In the genomic region with DNA sequence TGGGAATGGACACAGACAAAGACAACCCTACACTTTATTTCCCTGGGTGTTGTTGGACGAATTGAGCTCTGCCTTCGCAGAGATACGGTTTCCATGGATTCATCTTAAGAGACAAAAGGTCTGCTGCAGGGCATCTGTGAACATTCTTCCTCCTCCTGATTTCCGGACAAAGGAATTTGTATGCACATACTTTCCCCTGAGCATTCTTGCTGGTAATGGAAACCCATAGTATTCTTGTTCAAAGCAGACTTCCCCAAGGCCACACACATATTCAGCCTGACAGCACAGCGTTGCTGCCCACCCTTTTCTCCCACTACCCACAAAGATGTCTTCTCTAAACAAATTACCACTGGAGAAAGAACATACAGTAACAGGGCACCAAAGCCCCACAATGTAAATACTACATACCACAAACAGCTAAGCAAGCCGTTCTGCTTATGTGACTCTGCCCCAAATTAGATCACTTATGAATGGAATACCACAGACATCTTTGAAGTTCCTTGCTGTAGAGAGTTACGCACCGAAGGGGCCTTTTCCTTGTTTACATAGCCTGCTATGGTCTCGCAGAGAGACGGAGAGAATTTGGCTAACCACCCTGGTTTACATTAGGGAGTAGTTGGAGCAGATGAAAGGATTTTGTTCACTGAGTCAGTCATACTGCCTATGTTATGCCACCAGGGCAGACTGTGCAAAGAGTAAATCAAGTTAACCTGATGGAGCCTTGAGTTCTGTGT, we compare ENCODE assay signal across 14 mouse cellular contexts.
A peak's percentile ranks its signal among the peaks of the same experiment; 100 is the strongest.
DNase-seq lines count a peak whose midpoint lies in the region; ATAC-seq and TF ChIP-seq lines count a peak whose summit lies in the region.
"Had no signal": no experiment of that assay in that cellular context is flagged by ENCODE, and none has a peak within 500 bp of the region (broad histone marks: within the 10 kb centered on the region; RNA-seq: fewer than 3 reads in every experiment).

No protein-coding gene starts in this region.

- no peaks in the 10 kb centered on the region for H3K9me3 ChIP-seq in intestine, embryonic 14.5 days (ENCODE audit: control insufficient read depth, low read length)
- no peaks in the 10 kb centered on the region for H3K9me3 ChIP-seq in intestine, postnatal 0 days (ENCODE audit: control insufficient read depth)
- no peaks in the 10 kb centered on the region for H3K9me3 ChIP-seq in embryonic facial prominence, embryonic 15.5 days (replicated peaks)
- no peaks in the 10 kb centered on the region for H3K9me3 ChIP-seq in midbrain, embryonic 15.5 days

- H3K27me3 ChIP-seq in intestine, embryonic 14.5 days (replicated peaks; ENCODE audit: control insufficient read depth, insufficient read depth, low read length), result no peaks in the 10 kb centered on the region
- no peaks in the 10 kb centered on the region for H3K27me3 ChIP-seq in intestine, postnatal 0 days (replicated peaks; ENCODE audit: control insufficient read depth, insufficient read depth, low read length)
- H3K27me3 ChIP-seq in embryonic facial prominence, embryonic 15.5 days, result no peaks in the 10 kb centered on the region
- H3K27me3 ChIP-seq in midbrain, embryonic 15.5 days (replicated peaks), result no peaks in the 10 kb centered on the region

- no peak for ATAC-seq in intestine, embryonic 14.5 days (replicated peaks; ENCODE audit: low FRiP score, low TSS enrichment, low read depth)
- no peak for ATAC-seq in intestine, postnatal 0 days
- ATAC-seq in embryonic facial prominence, embryonic 15.5 days (ENCODE audit: insufficient number of reproducible peaks, low FRiP score, low TSS enrichment, low read depth), result peak; percentile 90
- ATAC-seq in midbrain, embryonic 15.5 days (replicated peaks), result no peak
- ATAC-seq: forebrain, postnatal 0 days had no signal

- H3K4me1 ChIP-seq in intestine, embryonic 14.5 days (replicated peaks; ENCODE audit: control insufficient read depth, insufficient read depth, low read length), result peaks cover 28% of the 10 kb centered on the region
- H3K4me1 ChIP-seq in intestine, postnatal 0 days (replicated peaks; ENCODE audit: control insufficient read depth, insufficient read depth, low read length), result 0 out of 2 replicates have a peak, but pooled peaks cover 2% of the 10 kb centered on the region
- H3K4me1 ChIP-seq in embryonic facial prominence, embryonic 15.5 days, result peaks cover 24% of the 10 kb centered on the region
- H3K4me1 ChIP-seq in midbrain, embryonic 15.5 days, result peaks cover 3% of the 10 kb centered on the region; the same call in 1 of the 2 replicates

- WGBS in intestine, embryonic 14.5 days, result 16% methylated on average over 10 of the region's 10 CpGs
- 33% methylated on average over 10 of the region's 10 CpGs for WGBS in intestine, postnatal 0 days
- 6% methylated on average over 10 of the region's 10 CpGs for WGBS in embryonic facial prominence, embryonic 15.5 days
- WGBS in midbrain, embryonic 15.5 days, result 34% methylated on average over 10 of the region's 10 CpGs

- H3K27ac ChIP-seq in intestine, embryonic 14.5 days (ENCODE audit: low read depth), result peak overlapping the region; percentile 86
- H3K27ac ChIP-seq in intestine, postnatal 0 days (ENCODE audit: low read depth, low read length), result no peak overlapping the region
- peak overlapping the region; percentile 28; the same call in 1 of the 2 replicates for H3K27ac ChIP-seq in embryonic facial prominence, embryonic 15.5 days (replicated peaks)
- H3K27ac ChIP-seq in midbrain, embryonic 15.5 days, result 0 out of 2 replicates have a peak overlapping the region, but pooled peaks have one; percentile 5

- no peaks in the 10 kb centered on the region for H3K36me3 ChIP-seq in intestine, embryonic 14.5 days (ENCODE audit: control insufficient read depth, insufficient read depth, low read length)
- H3K36me3 ChIP-seq in intestine, postnatal 0 days (ENCODE audit: control insufficient read depth, insufficient read depth), result no peaks in the 10 kb centered on the region
- no peaks in the 10 kb centered on the region for H3K36me3 ChIP-seq in embryonic facial prominence, embryonic 15.5 days
- H3K36me3 ChIP-seq in midbrain, embryonic 15.5 days (replicated peaks), result no peaks in the 10 kb centered on the region

- TF ChIP-seq CTCF in intestine, postnatal 0 days (IDR thresholded peaks at IDR 0.05; ENCODE audit: low read depth), result no peak

- DNase-seq in intestine, embryonic 14.5 days (ENCODE audit: low spot score), result peak; percentile 55
- peak; percentile 66 for DNase-seq in ZHBTc4 (ENCODE audit: low read depth, low spot score)
- DNase-seq in adrenal gland, adult (ENCODE audit: inconsistent age in 2 of 2, low spot score in 1 of 2), result no peak
- DNase-seq in spleen, postnatal 36 days (ENCODE audit: low spot score in 2 of 2), result no peak
- no peak for DNase-seq in right cerebral cortex, postnatal 25 days
- DNase-seq: adrenal gland, adult 2 months; B cell, adult 2 months; forebrain, postnatal 0 days; heart, postnatal 4 days; kidney, postnatal 25 days; lung, adult 2 months had no signal

- no peak overlapping the region for H3K4me3 ChIP-seq in intestine, embryonic 14.5 days (ENCODE audit: low read depth, low read length)
- no peak overlapping the region for H3K4me3 ChIP-seq in intestine, postnatal 0 days (ENCODE audit: low read depth, low read length)
- H3K4me3 ChIP-seq in embryonic facial prominence, embryonic 15.5 days (replicated peaks), result no peak overlapping the region
- no peak overlapping the region for H3K4me3 ChIP-seq in midbrain, embryonic 15.5 days

- H3K9ac ChIP-seq in intestine, embryonic 14.5 days (ENCODE audit: low read length), result no peak overlapping the region
- no peak overlapping the region for H3K9ac ChIP-seq in intestine, postnatal 0 days (ENCODE audit: low read depth, low read length)
- H3K9ac ChIP-seq in embryonic facial prominence, embryonic 15.5 days, result no peak overlapping the region
- H3K9ac ChIP-seq in midbrain, embryonic 15.5 days, result no peak overlapping the region
- H3K9ac ChIP-seq: forebrain, postnatal 0 days had no signal

- H3K4me2 ChIP-seq in intestine, embryonic 14.5 days (ENCODE audit: low read length), result no peak overlapping the region
- H3K4me2 ChIP-seq in intestine, postnatal 0 days (replicated peaks; ENCODE audit: low read depth), result no peak overlapping the region
- no peak overlapping the region for H3K4me2 ChIP-seq in embryonic facial prominence, embryonic 15.5 days (replicated peaks)
- H3K4me2 ChIP-seq in midbrain, embryonic 15.5 days, result no peak overlapping the region

Comparison
In these comparisons a context has a peak if more than half of its experiments do, and no peak if none do; other contexts are left out.
1. DNase-seq: peak in intestine, embryonic 14.5 days (single experiment) and ZHBTc4 (single experiment); none in adrenal gland, adult (0 of 2), spleen, postnatal 36 days (0 of 2) and right cerebral cortex, postnatal 25 days (single experiment).